In genomic region chr1:51930584-51930983, GRCm38 (mm10) we compare ENCODE assay signal across 14 mouse cellular contexts. TPM values are rescaled to one million over a fixed set of nuclear protein-coding genes. Genes with fewer than 3 reads are reported as not detected.
DNase-seq lines count a peak whose midpoint lies in the region; ATAC-seq and TF ChIP-seq lines count a peak whose summit lies in the region.
"Had no signal": no experiment of that assay in that cellular context is flagged by ENCODE, and none has a peak within 500 bp of the region (broad histone marks: within the 10 kb centered on the region; RNA-seq: fewer than 3 reads in every experiment).

No protein-coding gene starts in this region.

- H3K9me3 ChIP-seq in intestine, embryonic 14.5 days (ENCODE audit: control insufficient read depth, low read length): no peaks in the 10 kb centered on the region
- no peaks in the 10 kb centered on the region for H3K9me3 ChIP-seq in intestine, embryonic 16.5 days (ENCODE audit: control insufficient read depth, low read length)
- no peaks in the 10 kb centered on the region for H3K9me3 ChIP-seq in limb, embryonic 15.5 days
- H3K9me3 ChIP-seq in stomach, embryonic 16.5 days (replicated peaks; ENCODE audit: control insufficient read depth, low read length): no peaks in the 10 kb centered on the region
- no peaks in the 10 kb centered on the region for H3K9me3 ChIP-seq in forebrain, embryonic 14.5 days (replicated peaks; ENCODE audit: control insufficient read depth, low read length)
- no peaks in the 10 kb centered on the region for H3K9me3 ChIP-seq in forebrain, embryonic 12.5 days
- H3K9me3 ChIP-seq: embryonic facial prominence, embryonic 15.5 days had no signal

- TF ChIP-seq POLR2A in spleen, adult 2 months (IDR thresholded peaks at IDR 0.05; ENCODE audit: low read depth, low read length): no peak

- no peaks in the 10 kb centered on the region for H3K27me3 ChIP-seq in intestine, embryonic 14.5 days (replicated peaks; ENCODE audit: control insufficient read depth, insufficient read depth, low read length)
- H3K27me3 ChIP-seq in intestine, embryonic 16.5 days (replicated peaks; ENCODE audit: control insufficient read depth, insufficient read depth, low read length): no peaks in the 10 kb centered on the region
- no peaks in the 10 kb centered on the region for H3K27me3 ChIP-seq in spleen, adult 2 months (ENCODE audit: control insufficient read depth, insufficient read depth, low read length)
- no peaks in the 10 kb centered on the region for H3K27me3 ChIP-seq in limb, embryonic 15.5 days
- no peaks in the 10 kb centered on the region for H3K27me3 ChIP-seq in stomach, embryonic 16.5 days (ENCODE audit: control insufficient read depth, insufficient read depth, low read length)
- H3K27me3 ChIP-seq in forebrain, embryonic 14.5 days (replicated peaks; ENCODE audit: control insufficient read depth, insufficient read depth, low read length): no peaks in the 10 kb centered on the region
- no peaks in the 10 kb centered on the region for H3K27me3 ChIP-seq in forebrain, embryonic 12.5 days
- H3K27me3 ChIP-seq: embryonic facial prominence, embryonic 15.5 days had no signal

- H3K4me2 ChIP-seq in intestine, embryonic 14.5 days (ENCODE audit: low read length): no peak overlapping the region
- no peak overlapping the region for H3K4me2 ChIP-seq in intestine, embryonic 16.5 days (ENCODE audit: low read depth, low read length)
- no peak overlapping the region for H3K4me2 ChIP-seq in limb, embryonic 15.5 days
- H3K4me2 ChIP-seq in stomach, embryonic 16.5 days (ENCODE audit: low read depth, low read length): no peak overlapping the region
- no peak overlapping the region for H3K4me2 ChIP-seq in forebrain, embryonic 14.5 days (ENCODE audit: low read length)
- H3K4me2 ChIP-seq in forebrain, embryonic 12.5 days: no peak overlapping the region
- H3K4me2 ChIP-seq: embryonic facial prominence, embryonic 15.5 days; hindbrain, embryonic 14.5 days had no signal

- no peak for TF ChIP-seq CTCF in spleen, adult 2 months (IDR thresholded peaks at IDR 0.05; ENCODE audit: extremely low read depth, insufficient read depth, insufficient read length, insufficient replicate concordance)

- H3K27ac ChIP-seq in intestine, embryonic 14.5 days (ENCODE audit: low read depth): no peak overlapping the region
- no peak overlapping the region for H3K27ac ChIP-seq in intestine, embryonic 16.5 days (ENCODE audit: low read length)
- no peak overlapping the region for H3K27ac ChIP-seq in spleen, adult 2 months (ENCODE audit: insufficient read depth, low read length)
- peak overlapping the region; percentile 0; the same call in 1 of the 2 replicates for H3K27ac ChIP-seq in limb, embryonic 15.5 days
- peak overlapping the region; percentile 39; the same call in 1 of the 2 replicates for H3K27ac ChIP-seq in stomach, embryonic 16.5 days (ENCODE audit: low read length)
- H3K27ac ChIP-seq in forebrain, embryonic 14.5 days (ENCODE audit: low read depth, low read length): no peak overlapping the region
- no peak overlapping the region for H3K27ac ChIP-seq in forebrain, embryonic 12.5 days
- H3K27ac ChIP-seq: embryonic facial prominence, embryonic 15.5 days; hindbrain, embryonic 14.5 days had no signal

- peak; percentile 49 for DNase-seq in intestine, embryonic 14.5 days (ENCODE audit: low spot score)
- DNase-seq in spleen, adult 2 months (ENCODE audit: low read depth in 1 of 2, low spot score in 2 of 2): peak; percentile 23 to 25
- no peak for DNase-seq in spleen, postnatal 14 days (ENCODE audit: low spot score in 2 of 2)
- DNase-seq in forebrain, embryonic 14.5 days (ENCODE audit: low spot score): no peak
- DNase-seq: cerebellum, adult 11-12 months; liver; retina, postnatal 1 day had no signal

- H3K36me3 ChIP-seq in intestine, embryonic 14.5 days (ENCODE audit: control insufficient read depth, insufficient read depth, low read length): no peaks in the 10 kb centered on the region
- no peaks in the 10 kb centered on the region for H3K36me3 ChIP-seq in intestine, embryonic 16.5 days (ENCODE audit: control insufficient read depth, insufficient read depth, low read length)
- H3K36me3 ChIP-seq in spleen, adult 2 months (ENCODE audit: control insufficient read depth, insufficient read depth, low read length): no peaks in the 10 kb centered on the region
- no peaks in the 10 kb centered on the region for H3K36me3 ChIP-seq in limb, embryonic 15.5 days
- no peaks in the 10 kb centered on the region for H3K36me3 ChIP-seq in stomach, embryonic 16.5 days (ENCODE audit: control insufficient read depth, insufficient read depth, low read length)
- no peaks in the 10 kb centered on the region for H3K36me3 ChIP-seq in forebrain, embryonic 14.5 days (ENCODE audit: control insufficient read depth, insufficient read depth, low read length)
- no peaks in the 10 kb centered on the region for H3K36me3 ChIP-seq in forebrain, embryonic 12.5 days (replicated peaks)
- H3K36me3 ChIP-seq: embryonic facial prominence, embryonic 15.5 days had no signal

- no peak overlapping the region for H3K4me3 ChIP-seq in intestine, embryonic 14.5 days (ENCODE audit: low read depth, low read length)
- H3K4me3 ChIP-seq in intestine, embryonic 16.5 days (ENCODE audit: low read length): no peak overlapping the region
- H3K4me3 ChIP-seq in spleen, adult 2 months (ENCODE audit: extremely low read depth, insufficient read depth, insufficient read length): no peak overlapping the region
- H3K4me3 ChIP-seq in limb, embryonic 15.5 days: no peak overlapping the region
- H3K4me3 ChIP-seq in stomach, embryonic 16.5 days (replicated peaks; ENCODE audit: low read length): no peak overlapping the region
- no peak overlapping the region for H3K4me3 ChIP-seq in forebrain, embryonic 14.5 days (ENCODE audit: low read depth, low read length)
- no peak overlapping the region for H3K4me3 ChIP-seq in forebrain, embryonic 12.5 days (replicated peaks)
- H3K4me3 ChIP-seq: embryonic facial prominence, embryonic 15.5 days; myocyte had no signal

- H3K4me1 ChIP-seq in intestine, embryonic 14.5 days (replicated peaks; ENCODE audit: control insufficient read depth, insufficient read depth, low read length): no peaks in the 10 kb centered on the region
- no peaks in the 10 kb centered on the region for H3K4me1 ChIP-seq in intestine, embryonic 16.5 days (ENCODE audit: control insufficient read depth, insufficient read depth, low read length)
- H3K4me1 ChIP-seq in spleen, adult 2 months (ENCODE audit: control insufficient read depth, insufficient read depth, insufficient read length): peaks cover 17% of the 10 kb centered on the region
- H3K4me1 ChIP-seq in limb, embryonic 15.5 days: 0 out of 2 replicates have a peak, but pooled peaks cover 5% of the 10 kb centered on the region
- H3K4me1 ChIP-seq in stomach, embryonic 16.5 days (ENCODE audit: control insufficient read depth, insufficient read depth, low read length): no peaks in the 10 kb centered on the region
- no peaks in the 10 kb centered on the region for H3K4me1 ChIP-seq in forebrain, embryonic 14.5 days (ENCODE audit: control insufficient read depth, insufficient read depth, low read length)
- H3K4me1 ChIP-seq in forebrain, embryonic 12.5 days: peaks cover 4% of the 10 kb centered on the region
- H3K4me1 ChIP-seq: embryonic facial prominence, embryonic 15.5 days had no signal

- no peak for ATAC-seq in intestine, embryonic 14.5 days (replicated peaks; ENCODE audit: low FRiP score, low TSS enrichment, low read depth)
- no peak for ATAC-seq in intestine, embryonic 16.5 days
- 0 out of 2 replicates have a peak, but pooled peaks have one; percentile 58 for ATAC-seq in limb, embryonic 15.5 days (ENCODE audit: insufficient number of reproducible peaks, low FRiP score, low TSS enrichment, low read depth)
- ATAC-seq in stomach, embryonic 16.5 days (ENCODE audit: insufficient read depth, low FRiP score): peak; percentile 26; the same call in 1 of the 2 replicates
- no peak for ATAC-seq in forebrain, embryonic 14.5 days
- ATAC-seq in forebrain, embryonic 12.5 days (ENCODE audit: low FRiP score): no peak

- H3K9ac ChIP-seq in intestine, embryonic 14.5 days (ENCODE audit: low read length): no peak overlapping the region
- no peak overlapping the region for H3K9ac ChIP-seq in intestine, embryonic 16.5 days (ENCODE audit: low read depth, low read length)
- no peak overlapping the region for H3K9ac ChIP-seq in limb, embryonic 15.5 days
- no peak overlapping the region for H3K9ac ChIP-seq in stomach, embryonic 16.5 days (ENCODE audit: low read length)
- no peak overlapping the region for H3K9ac ChIP-seq in forebrain, embryonic 14.5 days (ENCODE audit: low read length)
- no peak overlapping the region for H3K9ac ChIP-seq in forebrain, embryonic 12.5 days
- H3K9ac ChIP-seq: embryonic facial prominence, embryonic 15.5 days; hindbrain, embryonic 14.5 days had no signal

- 65% methylated on average over 5 of the region's 5 CpGs for WGBS in intestine, embryonic 14.5 days
- 64% methylated on average over 5 of the region's 5 CpGs for WGBS in intestine, embryonic 16.5 days
- 7% methylated on average over 5 of the region's 5 CpGs for WGBS in spleen, adult 2 months
- WGBS in limb, embryonic 15.5 days: 22% methylated on average over 5 of the region's 5 CpGs
- 52% methylated on average over 5 of the region's 5 CpGs for WGBS in stomach, embryonic 16.5 days
- WGBS in forebrain, embryonic 14.5 days: 81% methylated on average over 5 of the region's 5 CpGs
- whole genome bisulfite sequencing in forebrain, embryonic 12.5 days: 80% methylated on average over 5 of the region's 5 CpGs

RNA-seq across cellular contexts. Expression of gene Myo1b, which starts 14.7 kb away (rescaled TPM):
- polyA plus RNA-seq in intestine, embryonic 14.5 days (2014; fragmentation: Nextera tagmentation; extraction: Ambion mirVana): 69.9 and 89.4 TPM in 2 replicates
- 30.8 and 40.8 TPM in 2 replicates for polyA plus RNA-seq in intestine, embryonic 16.5 days (2015; fragmentation: Nextera tagmentation; extraction: Ambion mirVana)
- polyA plus RNA-seq in spleen, adult 2 months (2012; rRNA removed): 1.0 and 1.5 TPM in 2 replicates
- polyA plus RNA-seq in limb, embryonic 15.5 days (2015; fragmentation: Nextera tagmentation; extraction: Ambion mirVana): 76.1 and 88.9 TPM in 2 replicates
- 55.3 and 57.8 TPM in 2 replicates for polyA plus RNA-seq in stomach, embryonic 16.5 days (2015; fragmentation: Nextera tagmentation; extraction: Ambion mirVana)
- 78.1 and 89.1 TPM in 2 replicates for polyA plus RNA-seq in forebrain, embryonic 14.5 days (2014; fragmentation: Nextera tagmentation; extraction: Ambion mirVana)
- 114 and 117 TPM in 2 replicates for polyA plus RNA-seq in forebrain, embryonic 12.5 days (2016; fragmentation: Nextera tagmentation; extraction: Ambion mirVana)

RNA-seq across cellular contexts. Expression of gene Stat4, which starts 56.4 kb away (rescaled TPM):
- 2.4 TPM in 2 replicates for polyA plus RNA-seq in intestine, embryonic 14.5 days (2014; fragmentation: Nextera tagmentation; extraction: Ambion mirVana)
- polyA plus RNA-seq in intestine, embryonic 16.5 days (2015; fragmentation: Nextera tagmentation; extraction: Ambion mirVana): 0.93 and 1.5 TPM in 2 replicates
- 5.1 and 6.0 TPM in 2 replicates for polyA plus RNA-seq in spleen, adult 2 months (2012; rRNA removed)
- 0.77 and 0.81 TPM in 2 replicates for polyA plus RNA-seq in limb, embryonic 15.5 days (2015; fragmentation: Nextera tagmentation; extraction: Ambion mirVana)
- polyA plus RNA-seq in stomach, embryonic 16.5 days (2015; fragmentation: Nextera tagmentation; extraction: Ambion mirVana): 2.5 and 3.7 TPM in 2 replicates
- polyA plus RNA-seq in forebrain, embryonic 14.5 days (2014; fragmentation: Nextera tagmentation; extraction: Ambion mirVana): 1.6 TPM in 2 replicates
- polyA plus RNA-seq in forebrain, embryonic 12.5 days (2016; fragmentation: Nextera tagmentation; extraction: Ambion mirVana): 7.0 and 10.9 TPM in 2 replicates
- polyA plus RNA-seq: myocyte had no signal

Comparison
In these comparisons a context has a peak if more than half of its experiments do, and no peak if none do; other contexts are left out.
1. DNase-seq: peak in intestine, embryonic 14.5 days (single experiment) and spleen, adult 2 months (2 of 2); none in spleen, postnatal 14 days (0 of 2) and forebrain, embryonic 14.5 days (single experiment).
2. ATAC-seq: peak in limb, embryonic 15.5 days (single experiment) and stomach, embryonic 16.5 days (single experiment); none in intestine, embryonic 14.5 days (single experiment), intestine, embryonic 16.5 days (single experiment), forebrain, embryonic 14.5 days (single experiment) and forebrain, embryonic 12.5 days (single experiment).
3. H3K27ac ChIP-seq: peak in limb, embryonic 15.5 days (single experiment) and stomach, embryonic 16.5 days (single experiment); none in intestine, embryonic 14.5 days (single experiment), intestine, embryonic 16.5 days (single experiment), spleen, adult 2 months (single experiment), forebrain, embryonic 14.5 days (single experiment) and forebrain, embryonic 12.5 days (single experiment).
4. RNA of gene Myo1b, which starts 14.7 kb away (polyA plus RNA-seq): 114 to 117 TPM in forebrain, embryonic 12.5 days, 76.1 to 88.9 TPM in limb, embryonic 15.5 days, 78.1 to 89.1 TPM in forebrain, embryonic 14.5 days, 69.9 to 89.4 TPM in intestine, embryonic 14.5 days, 55.3 to 57.8 TPM in stomach, embryonic 16.5 days and 30.8 to 40.8 TPM in intestine, embryonic 16.5 days; 1.0 to 1.5 TPM in spleen, adult 2 months; every median in the first group is over 10 times any median in the second.